Mouse (Mus musculus) c-Kit-negative CD71-positive TER-119-positive erythroid progenitor cells, embryonic 14.5 days (primary cell): ENCODE measurements around the gene Med4.

Experiments used
- DNase-seq: peaks from one replicate; pipeline ENCODE4 v3.0.0-alpha.2; 2013; ENCODE audit warnings: low read depth, low spot score

Gene Med4

GRCm38 (mm10) chr14:73509765-73510423 is at the start of gene Med4:
Gene Med4, plus strand, starts transcription at chr14:73510025.
- peak; percentile 91 for DNase-seq

GRCm38 (mm10) chr14:73460514-73461134 is 49.2 kb upstream of the Med4 start:
- no peak for DNase-seq

GRCm38 (mm10) chr14:73462211-73462610 is 47.6 kb upstream of the Med4 start:
- DNase-seq, result no peak

GRCm38 (mm10) chr14:73467697-73468096 is 42.1 kb upstream of the Med4 start:
- DNase-seq, result no peak

- DNase-seq, result no peak
Measured at GRCm38 (mm10) chr14:73469506-73469905, 40.3 kb upstream of the Med4 start.

- no peak for DNase-seq
Measured at GRCm38 (mm10) chr14:73470593-73470992, 39.2 kb upstream of the Med4 start.

- DNase-seq, result no peak
Measured at GRCm38 (mm10) chr14:73472205-73472604, 37.6 kb upstream of the Med4 start.

- DNase-seq, result no peak
Measured at GRCm38 (mm10) chr14:73473670-73474460, 36.0 kb upstream of the Med4 start.

GRCm38 (mm10) chr14:73474636-73475093 is 35.2 kb upstream of the Med4 start:
- no peak for DNase-seq

- DNase-seq, result no peak
Measured at GRCm38 (mm10) chr14:73475506-73475905, 34.3 kb upstream of the Med4 start.

GRCm38 (mm10) chr14:73476361-73476934 is 33.4 kb upstream of the Med4 start:
- DNase-seq, result no peak

GRCm38 (mm10) chr14:73477077-73477476 is 32.7 kb upstream of the Med4 start:
- no peak for DNase-seq

- DNase-seq, result no peak
Measured at GRCm38 (mm10) chr14:73478321-73478720, 31.5 kb upstream of the Med4 start.

GRCm38 (mm10) chr14:73479771-73480170 is 30.1 kb upstream of the Med4 start:
- DNase-seq, result no peak

GRCm38 (mm10) chr14:73483516-73484229 is 26.2 kb upstream of the Med4 start:
- DNase-seq, result no peak

- DNase-seq, result no peak
Measured at GRCm38 (mm10) chr14:73484366-73485110, 25.3 kb upstream of the Med4 start.

- DNase-seq, result no peak
Measured at GRCm38 (mm10) chr14:73486641-73487040, 23.2 kb upstream of the Med4 start.

GRCm38 (mm10) chr14:73493356-73493755 is 16.5 kb upstream of the Med4 start:
- no peak for DNase-seq

GRCm38 (mm10) chr14:73494122-73494521 is 15.7 kb upstream of the Med4 start:
- no peak for DNase-seq

- no peak for DNase-seq
Measured at GRCm38 (mm10) chr14:73495753-73496152, 14.1 kb upstream of the Med4 start.

GRCm38 (mm10) chr14:73501283-73501682 is 8.5 kb upstream of the Med4 start:
- no peak for DNase-seq
